Mouse (Mus musculus) liver, postnatal 0 days (tissue): ENCODE measurements around the gene Tacc2. TPM values are rescaled to one million over a fixed set of nuclear protein-coding genes. Genes with fewer than 3 reads are reported as not detected.
A peak's percentile ranks its signal among the peaks of the same experiment; 100 is the strongest.

Experiments
- ATAC-seq: fragments of 200-750 bp; cut with Nextera tagmentation; 2 replicates; pipeline ENCODE4 v1.8.0; 2017; ENCODE audit warnings: mild to moderate bottlenecking, moderate library complexity
- DNase-seq: peaks from one replicate; pipeline ENCODE4 v3.0.0-alpha.2; 2016
- H3K27ac ChIP-seq: fragments of 300-500 bp; sonication (generic); 2 replicates; pipeline ENCODE4 v1.5.1; 2014; ENCODE audit warnings: antibody characterized with exemption, moderate library complexity, mild to moderate bottlenecking, low read depth
- H3K27me3 ChIP-seq: fragments of 300-500 bp; sonication (generic); 2 replicates; pipeline ENCODE4 v1.6.1; 2014; ENCODE audit warnings: low read length, control low read depth, mixed read lengths; ENCODE audit not compliant: insufficient read depth
- H3K36me3 ChIP-seq: fragments of 300-500 bp; sonication (generic); replicated peaks from 2 replicates; pipeline ENCODE4 v1.6.1; 2014; ENCODE audit warnings: mild to moderate bottlenecking, control low read depth, low read length, moderate library complexity, mixed read lengths; ENCODE audit not compliant: insufficient read depth
- H3K4me1 ChIP-seq: fragments of 300-500 bp; sonication (generic); 2 replicates; pipeline ENCODE4 v1.6.1; 2014; ENCODE audit warnings: antibody characterized with exemption, mild to moderate bottlenecking, control low read depth; ENCODE audit not compliant: insufficient read depth
- H3K4me2 ChIP-seq: fragments of 300-500 bp; sonication (generic); 2 replicates; pipeline ENCODE4 v1.6.1; 2014; ENCODE audit warnings: low read depth, mild to moderate bottlenecking, low read length, moderate library complexity, mixed read lengths
- H3K4me3 ChIP-seq: fragments of 300-500 bp; sonication (generic); 2 replicates; pipeline ENCODE4 v1.5.1; 2014; ENCODE audit warnings: low read depth, low read length
- H3K9ac ChIP-seq: fragments of 300-500 bp; sonication (generic); replicated peaks from 2 replicates; pipeline ENCODE4 v1.6.1; 2014; ENCODE audit warnings: mild to moderate bottlenecking, moderate library complexity
- H3K9me3 ChIP-seq: fragments of 300-500 bp; sonication (generic); 2 replicates; pipeline ENCODE4 v1.6.1; 2016; ENCODE audit warnings: mild to moderate bottlenecking, control low read depth, low read length, mixed read lengths
- CTCF ChIP-seq: sonication (generic); IDR thresholded peaks from 2 replicates; pipeline ENCODE4 v1.5.1; 2016; ENCODE audit warnings: antibody characterized with exemption, low read depth
- EP300 ChIP-seq: IDR thresholded peaks from 2 replicates; pipeline ENCODE4 v1.6.1; 2016; ENCODE audit warnings: antibody characterized with exemption, low read depth, mild to moderate bottlenecking
- WGBS: fragments of 180-500 bp; shearing (Covaris S2); extraction: QIAGEN DNeasy Blood & Tissue Kit; methylation state at CpG from one replicate; pipeline ENCODE4 v1.1.7; 2014; ENCODE audit not compliant: insufficient replicate concordance; 5-methylcytosine and 5-hydroxymethylcytosine counted together
- polyA plus RNA-seq: library from polyadenylated mRNA; unstranded; fragments of >200 nt; fragmentation: Nextera tagmentation; extraction: Ambion mirVana; gene quantifications from 2 replicates; pipeline ENCODE4 v1.2.1, GENCODE M21; 2015

Gene Tacc2
- polyA plus RNA-seq, 1 experiment from 2014 or later: 3.5 TPM

GRCm38 (mm10) chr7:130564596-130564995, 12.6 kb upstream of the Tacc2 start:
- DNase-seq (no peak), ATAC-seq (no peak)
- WGBS: 52% methylated on average over 3 of the region's 3 CpGs
- Histone ChIP-seq H3K4me1 (no peaks in the 10 kb centered on the region; the same call in 1 of the 2 replicates), H3K4me2 (no peak overlapping the region), H3K9me3 (no peaks in the 10 kb centered on the region), H3K4me3 (no peak overlapping the region), H3K27ac (no peak overlapping the region), H3K27me3 (no peaks in the 10 kb centered on the region), H3K9ac (no peak overlapping the region), H3K36me3 (no peaks in the 10 kb centered on the region)
- TF ChIP-seq CTCF (no peak), EP300 (no peak)

- no peak overlapping the region for H3K9ac ChIP-seq
- no peak overlapping the region for H3K4me3 ChIP-seq
- ATAC-seq (peak; percentile 72), DNase-seq (peak; percentile 39)
- 60% methylated on average over 9 of the region's 9 CpGs for WGBS
- H3K4me2 ChIP-seq: no peak overlapping the region
- H3K27me3 ChIP-seq: no peaks in the 10 kb centered on the region
- no peaks in the 10 kb centered on the region for H3K9me3 ChIP-seq
- H3K27ac ChIP-seq: no peak overlapping the region
- H3K4me1 ChIP-seq: no peaks in the 10 kb centered on the region; the same call in 1 of the 2 replicates
- H3K36me3 ChIP-seq: no peaks in the 10 kb centered on the region
- TF ChIP-seq EP300 (no peak), CTCF (no peak)
These were observed 8.3 kb upstream of the Tacc2 start for GRCm38 (mm10) chr7:130568783-130569436.

DNA sequence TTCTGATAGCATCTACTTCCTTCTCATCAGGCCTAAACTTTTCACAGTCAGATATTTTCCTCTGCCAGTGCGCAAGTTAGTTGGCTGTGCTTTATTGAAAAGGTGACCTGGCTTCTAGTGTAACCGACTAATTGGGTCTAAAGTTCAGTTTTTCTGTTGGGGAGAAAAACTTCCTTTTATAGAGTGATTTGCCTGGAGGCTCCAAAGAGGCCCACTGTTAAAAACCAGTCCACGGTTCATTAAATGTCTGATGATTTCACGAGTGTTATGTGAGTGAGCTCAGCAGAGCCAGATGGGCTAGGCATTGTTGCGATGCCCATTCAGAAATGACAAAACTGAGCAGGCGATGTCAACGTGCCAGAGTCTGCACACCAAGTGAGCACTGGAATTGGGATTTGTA, 6.8 kb upstream of the Tacc2 start:
- DNase-seq (no peak), ATAC-seq (no peak)
- no peaks in the 10 kb centered on the region for H3K36me3 ChIP-seq
- 73% methylated on average over 7 of the region's 7 CpGs for WGBS
- TF ChIP-seq CTCF: no peak
- H3K9ac ChIP-seq: no peak overlapping the region
- no peak overlapping the region for H3K4me2 ChIP-seq
- no peaks in the 10 kb centered on the region for H3K9me3 ChIP-seq
- no peaks in the 10 kb centered on the region for H3K27me3 ChIP-seq
- no peak overlapping the region for H3K27ac ChIP-seq
- no peak overlapping the region for H3K4me3 ChIP-seq
- peaks cover 2% of the 10 kb centered on the region for H3K4me1 ChIP-seq

- H3K27me3 ChIP-seq: no peaks in the 10 kb centered on the region
- 90% methylated on average over 8 of the region's 11 CpGs for WGBS
- ATAC-seq (no peak), DNase-seq (no peak)
- no peaks in the 10 kb centered on the region for H3K9me3 ChIP-seq
- H3K4me1 ChIP-seq: peaks cover 8% of the 10 kb centered on the region
- H3K36me3 ChIP-seq: no peaks in the 10 kb centered on the region
- H3K4me3 ChIP-seq: no peak within 1 kb of the TSS
- H3K9ac ChIP-seq: no peak within 1 kb of the TSS
- H3K4me2 ChIP-seq: no peak within 1 kb of the TSS
- no peak within 1 kb of the TSS; the same call in 1 of the 2 replicates for H3K27ac ChIP-seq
- no peak for TF ChIP-seq EP300
These were observed 4.4 kb upstream of the Tacc2 start, which contains the start of gene Nsmce4a for GRCm38 (mm10) chr7:130572821-130573220. Nsmce4a (minus strand) TSS chr7:130573118.

DNA sequence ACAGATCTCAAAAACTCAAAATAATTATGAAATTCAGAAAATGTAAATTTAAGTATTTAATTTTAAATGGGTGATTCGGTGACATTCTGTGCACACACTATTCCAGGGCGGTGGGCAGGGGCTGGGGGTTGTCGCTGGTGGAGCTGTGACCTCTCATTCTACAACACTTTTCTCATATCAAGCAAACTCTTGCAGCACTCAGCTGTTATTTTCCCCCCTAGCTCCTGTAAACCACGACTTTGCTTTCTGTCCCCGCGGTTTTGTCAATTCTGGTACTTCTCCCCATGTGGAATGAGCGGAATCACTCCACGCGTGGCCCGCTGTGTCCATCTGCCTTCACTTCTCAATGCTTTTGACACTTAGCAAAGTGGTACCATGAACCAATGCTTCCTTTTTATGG, 3.5 kb upstream of the Tacc2 start:
- Histone ChIP-seq H3K36me3 (no peaks in the 10 kb centered on the region), H3K27ac (no peak overlapping the region; the same call in 1 of the 2 replicates), H3K4me1 (peaks cover 8% of the 10 kb centered on the region), H3K9ac (no peak overlapping the region), H3K27me3 (no peaks in the 10 kb centered on the region), H3K4me3 (no peak overlapping the region), H3K4me2 (no peak overlapping the region), H3K9me3 (no peaks in the 10 kb centered on the region)
- DNase-seq: no peak
- ATAC-seq: no peak
- TF ChIP-seq CTCF (no peak), EP300 (no peak)
- 86% methylated on average over 10 of the region's 10 CpGs for WGBS

DNA sequence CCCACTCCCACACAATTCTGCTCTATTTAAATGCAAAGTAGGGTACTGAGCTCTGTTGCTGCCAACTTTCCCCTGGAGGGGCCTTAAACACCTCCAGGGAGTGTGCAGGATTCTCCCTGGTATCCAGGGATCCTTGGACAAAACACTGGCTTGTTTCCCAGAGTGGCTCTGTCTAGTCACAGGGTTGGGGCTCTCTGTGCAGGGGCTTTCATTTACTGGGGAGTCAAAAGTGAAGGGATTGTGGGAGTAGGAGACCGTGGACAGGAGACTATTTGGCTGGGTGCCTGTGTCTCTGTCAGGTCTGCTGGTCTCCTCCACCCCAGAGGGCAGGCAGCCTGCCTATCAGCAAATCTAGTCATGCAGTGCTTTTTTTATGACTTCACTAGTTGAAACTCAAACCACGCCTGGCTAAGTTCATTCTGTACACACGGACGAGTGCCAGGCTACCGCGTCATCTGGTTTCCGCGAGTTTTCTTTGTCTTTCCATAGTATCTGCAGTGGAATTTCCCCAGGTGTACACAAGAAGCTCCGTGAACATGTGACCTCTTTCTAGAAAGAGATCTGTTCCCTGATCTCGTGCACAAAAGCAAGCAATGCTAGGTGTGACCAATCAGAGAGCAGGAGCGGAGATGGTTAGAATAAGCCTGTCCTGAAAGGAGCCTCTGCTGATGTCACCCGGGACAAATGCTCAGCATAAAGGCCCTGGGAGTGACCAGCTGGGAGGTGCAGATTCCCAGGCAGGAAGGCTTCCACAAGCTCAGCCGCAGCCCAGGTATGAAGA, 2.8 kb upstream of the Tacc2 start:
- Histone ChIP-seq H3K27ac (peak overlapping the region; percentile 49), H3K9me3 (no peaks in the 10 kb centered on the region), H3K36me3 (no peaks in the 10 kb centered on the region), H3K27me3 (no peaks in the 10 kb centered on the region), H3K4me2 (peak overlapping the region; percentile 19; the same call in 1 of the 2 replicates), H3K4me3 (no peak overlapping the region), H3K9ac (no peak overlapping the region), H3K4me1 (peaks cover 8% of the 10 kb centered on the region)
- TF ChIP-seq CTCF (no peak), EP300 (no peak)
- 52% methylated on average over 13 of the region's 13 CpGs for WGBS
- peak; percentile 87 for ATAC-seq
- DNase-seq: peak; percentile 51
